Mouse (Mus musculus): ENCODE measurements around the gene Olfr616. TPM values are rescaled to one million over a fixed set of nuclear protein-coding genes. Genes with fewer than 3 reads are reported as not detected.
"Not testable (repeated sequence)": the region's sequence is repeated elsewhere in the genome, so short reads cannot be mapped to it uniquely, and the experiment has no call there.

Gene Olfr616
- polyA plus RNA-seq (2012; rRNA removed) = not detected in 2 replicates

DNA sequence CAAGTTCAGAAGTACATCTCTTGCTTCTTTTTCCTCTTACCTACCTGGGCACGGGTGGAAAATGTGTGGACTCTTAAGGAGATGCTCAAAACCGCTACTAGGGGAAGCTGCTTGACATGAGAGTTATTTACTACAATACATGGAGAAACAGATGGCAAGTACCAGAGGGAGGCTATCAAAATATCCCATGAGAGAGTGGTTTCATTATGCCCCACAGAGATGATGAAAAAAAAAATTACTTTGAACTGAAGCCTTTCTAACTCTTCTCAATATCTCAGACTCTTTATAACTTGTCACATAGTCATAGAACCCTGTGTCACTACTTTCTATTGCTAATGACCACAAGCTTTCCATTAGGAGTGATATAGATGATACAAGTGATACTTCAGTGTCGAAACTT is at the start of gene Olfr616:
TSS of gene Olfr616 (minus strand) at position 101 of the 400 bp plus-strand sequence.
- 68% methylated on average over 3 of the region's 3 CpGs for WGBS
- no peak for DNase-seq (ENCODE audit: low read depth, low spot score)

DNA sequence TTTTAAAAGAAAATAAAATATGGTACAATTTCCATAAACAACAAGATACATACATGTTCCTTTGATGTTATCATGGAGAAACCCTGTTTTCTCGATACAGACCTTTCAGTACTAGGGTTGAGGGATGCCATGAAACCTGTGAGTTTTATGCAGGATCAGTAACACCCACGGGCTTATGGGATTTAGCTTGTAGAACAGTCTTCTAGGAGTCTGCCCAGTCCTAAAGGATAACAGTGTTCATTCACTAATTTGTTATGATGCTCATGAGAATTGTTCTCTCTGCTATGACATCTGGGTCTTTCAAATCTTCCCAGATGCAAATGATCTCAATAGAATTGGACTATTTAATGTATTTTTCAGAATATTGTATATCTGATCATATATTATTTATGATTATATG is 43.5 kb upstream of the Olfr616 start, which contains the start of gene Olfr620:
TSS of gene Olfr620 (minus strand) at position 101 of the 400 bp plus-strand sequence.
- 66% methylated on average over 2 of the region's 2 CpGs for WGBS

DNA sequence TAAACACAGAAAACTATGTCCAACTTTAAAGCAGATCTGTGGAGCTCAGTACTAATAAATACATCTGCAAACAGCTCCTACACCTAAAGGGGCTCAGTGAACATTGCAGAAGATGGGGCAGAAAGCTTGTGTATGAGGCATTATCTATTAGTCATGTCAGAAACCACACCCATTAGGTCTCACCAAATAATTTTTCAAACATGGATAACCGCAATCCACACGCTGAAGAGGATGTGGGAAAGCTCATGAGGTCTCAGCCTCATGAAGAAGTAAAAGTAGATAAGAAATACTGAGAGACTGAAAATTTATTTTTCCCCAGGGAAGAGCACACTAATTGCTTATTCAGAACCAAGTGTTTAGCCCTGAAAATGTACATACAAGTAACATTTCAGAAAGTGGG is 38.5 kb upstream of the Olfr616 start:
- DNase-seq (ENCODE audit: low read depth, low spot score) = no peak
- 80% methylated on average over 2 of the region's 2 CpGs for WGBS

More for the DNA sequence above, 43.5 kb upstream of the Olfr616 start, which contains the start of gene Olfr620:
- no peak for DNase-seq (ENCODE audit: low read depth, low spot score)

DNA sequence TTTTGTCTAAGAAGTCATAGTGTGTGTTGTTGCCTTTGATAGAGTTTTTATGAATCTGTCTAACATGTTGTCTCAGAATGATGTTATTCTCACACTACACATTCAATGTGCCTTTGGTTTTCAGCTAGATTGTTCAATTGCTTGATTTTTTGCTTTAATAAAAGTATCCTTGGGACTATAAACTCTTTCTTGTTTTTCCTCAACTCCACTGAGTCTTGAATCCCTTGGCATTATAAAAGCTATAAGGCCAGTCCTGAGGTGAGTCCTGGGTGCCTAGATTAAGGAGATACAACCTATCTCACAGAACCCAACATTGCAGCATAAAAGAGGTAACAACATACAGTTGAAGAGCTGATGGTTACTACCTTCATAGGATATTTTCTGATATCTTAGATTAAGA is 31.3 kb upstream of the Olfr616 start, which contains the start of gene Olfr619:
TSS of gene Olfr619 (plus strand) at position 301 of the 400 bp plus-strand sequence.
- DNase-seq (ENCODE audit: low read depth, low spot score) = no peak

DNA sequence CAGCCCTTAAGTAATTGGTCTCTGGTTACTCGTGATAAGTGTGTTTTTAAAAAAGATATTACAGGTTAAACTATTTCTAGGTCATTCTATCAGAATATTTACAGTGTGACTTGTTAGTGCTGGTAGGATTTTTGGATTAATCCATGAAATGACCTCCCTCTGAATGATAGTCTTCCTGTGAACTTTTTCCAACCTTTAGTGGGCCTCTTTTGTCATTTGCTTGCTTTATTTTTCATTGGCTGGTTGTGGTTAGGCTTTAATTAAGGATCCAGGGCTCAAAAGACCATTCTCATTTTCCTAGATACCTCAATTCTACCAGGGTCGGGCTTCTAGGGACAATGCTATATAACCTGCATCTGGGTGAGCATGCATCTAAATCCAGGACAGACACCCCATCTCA is 20.9 kb upstream of the Olfr616 start, which contains the start of gene Olfr618:
TSS of gene Olfr618 (plus strand) at position 301 of the 400 bp plus-strand sequence.
- whole genome bisulfite sequencing = 55% methylated on average over 2 of the region's 2 CpGs
- no peak for DNase-seq (ENCODE audit: low read depth, low spot score)

DNA sequence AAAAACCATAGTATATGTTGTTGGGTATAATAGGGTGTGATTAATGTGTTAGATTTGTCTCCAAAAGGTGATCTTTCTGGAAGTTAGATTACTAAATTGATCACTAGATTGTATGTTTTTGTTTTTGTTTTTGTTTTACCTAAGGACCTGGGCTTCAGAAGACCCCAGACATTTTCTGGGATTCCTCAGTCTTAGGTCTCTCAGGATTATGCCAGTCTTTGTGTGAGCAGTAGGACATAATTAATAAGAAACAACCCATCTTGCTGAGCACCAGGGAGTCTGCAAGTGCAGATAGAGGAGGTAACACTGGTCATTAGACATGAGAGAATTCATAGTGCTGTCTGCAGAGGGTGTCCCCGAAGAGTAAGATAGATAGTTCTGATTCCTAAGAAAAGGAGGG is 3.8 kb upstream of the Olfr616 start, which contains the start of gene Olfr617:
TSS of gene Olfr617 (plus strand) at position 301 of the 400 bp plus-strand sequence.
- no peak for DNase-seq (ENCODE audit: low read depth, low spot score)
- 86% methylated on average over 1 of the region's 1 CpGs for WGBS

DNA sequence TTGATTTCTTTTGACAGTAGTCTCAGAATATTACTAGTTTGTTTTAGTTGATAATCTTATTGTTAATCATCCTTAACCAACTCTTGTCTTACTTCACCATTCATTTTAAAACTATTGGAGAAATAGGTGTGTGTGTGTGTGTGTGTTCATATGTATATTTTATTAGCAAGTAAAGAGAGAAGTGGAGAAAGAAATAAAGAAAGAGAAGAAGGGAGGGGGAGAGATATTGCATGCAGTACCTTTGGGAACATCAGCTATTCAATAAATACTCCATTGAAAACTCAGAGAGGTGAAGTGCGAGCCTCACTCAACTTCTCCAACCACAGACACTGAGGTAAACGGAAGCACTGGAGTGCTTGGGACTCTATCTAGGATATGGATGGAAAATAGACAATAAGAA is 13.2 kb downstream of the Olfr616 start, which contains the start of gene Olfr615:
TSS of gene Olfr615 (plus strand) at position 301 of the 400 bp plus-strand sequence.
- DNase-seq (ENCODE audit: low read depth, low spot score) = no peak

DNA sequence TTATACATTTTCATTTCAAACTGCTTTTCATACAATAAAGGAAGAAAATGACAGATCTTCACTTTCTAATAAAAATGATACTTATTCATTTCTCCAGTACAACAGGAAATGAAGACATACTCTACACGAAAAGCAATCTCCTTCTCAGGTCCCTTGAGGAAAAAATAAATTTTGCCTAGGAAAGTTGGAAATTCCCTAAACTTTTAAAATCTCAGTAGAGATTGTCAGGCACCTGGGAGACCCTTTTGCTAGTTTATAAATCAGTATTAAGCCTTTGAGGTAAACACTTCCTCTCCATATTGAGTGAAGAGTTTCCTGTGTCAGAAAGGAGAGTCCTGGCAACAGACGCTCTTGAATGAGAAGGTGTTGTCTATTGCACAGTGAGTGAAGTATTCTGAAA is 21.2 kb downstream of the Olfr616 start, which contains the start of gene Olfr613:
TSS of gene Olfr613 (plus strand) at position 301 of the 400 bp plus-strand sequence.
- WGBS = 74% methylated on average over 2 of the region's 2 CpGs
- no peak for DNase-seq (ENCODE audit: low read depth, low spot score)

More for the DNA sequence above, 13.2 kb downstream of the Olfr616 start, which contains the start of gene Olfr615:
- 83% methylated on average over 2 of the region's 2 CpGs for WGBS

DNA sequence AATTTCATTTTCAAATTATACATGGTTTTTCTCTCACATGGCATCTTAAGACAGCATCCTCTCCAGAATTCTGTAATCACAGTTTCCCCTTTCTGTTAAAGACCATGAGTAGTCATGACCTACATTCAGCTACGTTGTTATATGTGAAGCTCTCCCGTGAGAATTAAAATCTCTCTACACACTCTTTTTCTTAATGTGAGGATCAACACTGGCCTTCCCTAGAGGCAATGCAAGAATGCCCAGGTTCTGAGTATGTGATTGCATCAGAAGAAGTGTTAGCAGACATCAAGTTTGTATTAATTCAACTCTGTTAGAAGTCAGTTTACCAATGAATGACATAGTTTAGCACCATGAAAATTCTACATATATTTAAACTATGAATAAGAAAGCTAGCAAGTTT is 26.3 kb downstream of the Olfr616 start, which contains the start of gene Olfr612:
TSS of gene Olfr612 (minus strand) at position 101 of the 400 bp plus-strand sequence.
- 84% methylated on average over 2 of the region's 2 CpGs for WGBS
- DNase-seq (ENCODE audit: low read depth, low spot score) = not testable (repeated sequence)

DNA sequence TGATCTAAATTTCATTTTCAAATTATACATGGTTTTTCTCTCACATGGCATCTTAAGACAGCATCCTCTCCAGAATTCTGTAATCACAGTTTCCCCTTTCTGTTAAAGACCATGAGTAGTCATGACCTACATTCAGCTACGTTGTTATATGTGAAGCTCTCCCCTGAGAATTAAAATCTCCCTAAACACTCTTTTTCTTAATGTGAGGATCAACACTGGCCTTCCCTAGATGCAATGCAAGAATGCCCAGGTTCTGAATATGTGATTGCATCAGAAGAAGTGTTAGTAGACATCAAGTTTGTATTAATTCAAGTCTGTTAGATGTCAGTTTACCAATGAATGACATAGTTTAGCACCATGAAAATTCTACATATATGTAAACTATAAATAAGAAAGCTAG is 48.2 kb downstream of the Olfr616 start, which contains the start of gene Olfr611:
TSS of gene Olfr611 (minus strand) at position 101 of the 400 bp plus-strand sequence.
- not testable (repeated sequence) for DNase-seq (ENCODE audit: low read depth, low spot score)
- WGBS = 44% methylated on average over 1 of the region's 1 CpGs

Other genes with a start within 250 kb of the Olfr616 start
- gene Olfr598, start 245.6 kb downstream of the Olfr616 start, polyA plus RNA-seq (2012; rRNA removed) = not detected in 2 replicates
- gene Olfr599, start 233.2 kb downstream of the Olfr616 start, polyA plus RNA-seq (2012; rRNA removed) = not detected in 2 replicates
- not detected in 2 replicates for gene Olfr600, start 219.5 kb downstream of the Olfr616 start, polyA plus RNA-seq (2012; rRNA removed)
- gene Olfr601, start 206.5 kb downstream of the Olfr616 start, polyA plus RNA-seq (2012; rRNA removed) = not detected in 2 replicates
- not detected in 2 replicates for gene Olfr603, start 183.0 kb downstream of the Olfr616 start, polyA plus RNA-seq (2012; rRNA removed)
- gene Usp17lc, start 154.1 kb downstream of the Olfr616 start, polyA plus RNA-seq (2012; rRNA removed) = not detected in 2 replicates
- gene Olfr605, start 123.7 kb downstream of the Olfr616 start, polyA plus RNA-seq (2012; rRNA removed) = not detected in 2 replicates
- gene Olfr606, start 120.1 kb downstream of the Olfr616 start, polyA plus RNA-seq (2012; rRNA removed) = not detected in 2 replicates
- not detected in 2 replicates for gene Olfr607, start 105.0 kb downstream of the Olfr616 start, polyA plus RNA-seq (2012; rRNA removed)
- gene Olfr608, start 99.3 kb downstream of the Olfr616 start, polyA plus RNA-seq (2012; rRNA removed) = not detected in 2 replicates
- gene Olfr609, start 71.1 kb downstream of the Olfr616 start, polyA plus RNA-seq (2012; rRNA removed) = not detected in 2 replicates
- not detected in 2 replicates for gene Olfr610, start 57.0 kb downstream of the Olfr616 start, polyA plus RNA-seq (2012; rRNA removed)
- gene Olfr611, start 48.3 kb downstream of the Olfr616 start, polyA plus RNA-seq (2012; rRNA removed) = not detected in 2 replicates
- not detected in 2 replicates for gene Olfr612, start 26.4 kb downstream of the Olfr616 start, polyA plus RNA-seq (2012; rRNA removed)
- gene Olfr613, start 21.1 kb downstream of the Olfr616 start, polyA plus RNA-seq (2012; rRNA removed) = not detected in 2 replicates
- gene Olfr615, start 13.1 kb downstream of the Olfr616 start, polyA plus RNA-seq (2012; rRNA removed) = not detected in 2 replicates
- not detected in 2 replicates for gene Olfr617, start 3.9 kb upstream of the Olfr616 start, polyA plus RNA-seq (2012; rRNA removed)
- gene Olfr618, start 21.0 kb upstream of the Olfr616 start, polyA plus RNA-seq (2012; rRNA removed) = not detected in 2 replicates
- not detected in 2 replicates for gene Olfr619, start 31.4 kb upstream of the Olfr616 start, polyA plus RNA-seq (2012; rRNA removed)
- gene Olfr620, start 43.4 kb upstream of the Olfr616 start, polyA plus RNA-seq (2012; rRNA removed) = not detected in 2 replicates
- gene Olfr622, start 73.6 kb upstream of the Olfr616 start, polyA plus RNA-seq (2012; rRNA removed) = not detected in 2 replicates
- not detected in 2 replicates for gene Olfr623, start 94.6 kb upstream of the Olfr616 start, polyA plus RNA-seq (2012; rRNA removed)
- not detected in 2 replicates for gene Olfr624, start 102.0 kb upstream of the Olfr616 start, polyA plus RNA-seq (2012; rRNA removed)
- gene Olfr625-ps1, start 113.6 kb upstream of the Olfr616 start, polyA plus RNA-seq (2012; rRNA removed) = not detected in 2 replicates
- gene Olfr243, start 145.5 kb upstream of the Olfr616 start, polyA plus RNA-seq (2012; rRNA removed) = not detected in 2 replicates
- gene Olfr628, start 161.2 kb upstream of the Olfr616 start, polyA plus RNA-seq (2012; rRNA removed) = not detected in 2 replicates
- gene Olfr629, start 175.8 kb upstream of the Olfr616 start, polyA plus RNA-seq (2012; rRNA removed) = not detected in 2 replicates
- not detected in 2 replicates for gene Olfr630, start 188.2 kb upstream of the Olfr616 start, polyA plus RNA-seq (2012; rRNA removed)
- not detected in 2 replicates for gene Olfr69, start 202.5 kb upstream of the Olfr616 start, polyA plus RNA-seq (2012; rRNA removed)
- not detected in 2 replicates for gene Olfr68, start 210.6 kb upstream of the Olfr616 start, polyA plus RNA-seq (2012; rRNA removed)
- gene Olfr67, start 222.7 kb upstream of the Olfr616 start, polyA plus RNA-seq (2012; rRNA removed) = not detected in 2 replicates
- 7.5 and 9.3 TPM in 2 replicates for gene Hbb-bt, start 244.9 kb upstream of the Olfr616 start, polyA plus RNA-seq (2012; rRNA removed)